Mouse (Mus musculus) kidney, postnatal 0 days (tissue): ENCODE results near the gene Gtpbp1. TPM values are rescaled to one million over a fixed set of nuclear protein-coding genes. Genes with fewer than 3 reads are reported as not detected.
A peak's percentile ranks its signal among the peaks of the same experiment; 100 is the strongest.

Experiments
- ATAC-seq: fragments of 200-750 bp; cut with Nextera tagmentation; replicated peaks from 2 replicates; pipeline ENCODE4 v1.8.0; 2017; ENCODE audit warnings: low read depth, moderate number of reproducible peaks, moderate TSS enrichment, moderate library complexity; ENCODE audit not compliant: low FRiP score
- DNase-seq: peaks from one replicate; pipeline ENCODE4 v3.0.0-alpha.2; 2016; ENCODE audit warnings: low spot score
- H3K27ac ChIP-seq: fragments of 300-500 bp; sonication (generic); 2 replicates; pipeline ENCODE4 v1.5.1; 2014; ENCODE audit warnings: mild to moderate bottlenecking
- H3K27me3 ChIP-seq: fragments of 300-500 bp; sonication (generic); 2 replicates; pipeline ENCODE4 v1.6.1; 2014; ENCODE audit warnings: low read length, mixed read lengths; ENCODE audit not compliant: insufficient read depth
- H3K36me3 ChIP-seq: fragments of 300-500 bp; sonication (generic); 2 replicates; pipeline ENCODE4 v1.6.1; 2014; ENCODE audit warnings: low read length, mixed read lengths; ENCODE audit not compliant: insufficient read depth
- H3K4me1 ChIP-seq: fragments of 300-500 bp; sonication (generic); replicated peaks from 2 replicates; pipeline ENCODE4 v1.6.1; 2014; ENCODE audit warnings: antibody characterized with exemption, low read length, mixed read lengths; ENCODE audit not compliant: insufficient read depth
- H3K4me2 ChIP-seq: fragments of 300-500 bp; sonication (generic); 2 replicates; pipeline ENCODE4 v1.6.1; 2014; ENCODE audit warnings: mild to moderate bottlenecking, low read length, moderate library complexity, mixed read lengths
- H3K4me3 ChIP-seq: fragments of 300-500 bp; sonication (generic); replicated peaks from 2 replicates; pipeline ENCODE4 v1.5.1; 2014; ENCODE audit warnings: low read depth, low read length
- H3K9ac ChIP-seq: fragments of 300-500 bp; sonication (generic); 2 replicates; pipeline ENCODE4 v1.6.1; 2014; ENCODE audit warnings: low read depth, low read length
- H3K9me3 ChIP-seq: fragments of 300-500 bp; sonication (generic); replicated peaks from 2 replicates; pipeline ENCODE4 v1.6.1; 2016; ENCODE audit warnings: low read length, inconsistent platforms, mixed read lengths
- CTCF ChIP-seq: IDR thresholded peaks from 2 replicates; pipeline ENCODE4 v1.5.1; 2016; ENCODE audit warnings: antibody characterized with exemption, low read depth, mild to moderate bottlenecking, moderate library complexity
- WGBS: fragments of 180-500 bp; shearing (Covaris S2); extraction: QIAGEN DNeasy Blood & Tissue Kit; methylation state at CpG from one replicate; pipeline ENCODE4 v1.1.7; 2014; 5-methylcytosine and 5-hydroxymethylcytosine counted together
- polyA plus RNA-seq: library from polyadenylated mRNA; unstranded; fragments of >200 nt; fragmentation: Nextera tagmentation; extraction: Ambion mirVana; gene quantifications from 2 replicates; pipeline ENCODE4 v1.2.1, GENCODE M21; 2015

Gene Gtpbp1
- polyA plus RNA-seq, 1 experiment from 2014 or later, result 24.3 TPM

DNA sequence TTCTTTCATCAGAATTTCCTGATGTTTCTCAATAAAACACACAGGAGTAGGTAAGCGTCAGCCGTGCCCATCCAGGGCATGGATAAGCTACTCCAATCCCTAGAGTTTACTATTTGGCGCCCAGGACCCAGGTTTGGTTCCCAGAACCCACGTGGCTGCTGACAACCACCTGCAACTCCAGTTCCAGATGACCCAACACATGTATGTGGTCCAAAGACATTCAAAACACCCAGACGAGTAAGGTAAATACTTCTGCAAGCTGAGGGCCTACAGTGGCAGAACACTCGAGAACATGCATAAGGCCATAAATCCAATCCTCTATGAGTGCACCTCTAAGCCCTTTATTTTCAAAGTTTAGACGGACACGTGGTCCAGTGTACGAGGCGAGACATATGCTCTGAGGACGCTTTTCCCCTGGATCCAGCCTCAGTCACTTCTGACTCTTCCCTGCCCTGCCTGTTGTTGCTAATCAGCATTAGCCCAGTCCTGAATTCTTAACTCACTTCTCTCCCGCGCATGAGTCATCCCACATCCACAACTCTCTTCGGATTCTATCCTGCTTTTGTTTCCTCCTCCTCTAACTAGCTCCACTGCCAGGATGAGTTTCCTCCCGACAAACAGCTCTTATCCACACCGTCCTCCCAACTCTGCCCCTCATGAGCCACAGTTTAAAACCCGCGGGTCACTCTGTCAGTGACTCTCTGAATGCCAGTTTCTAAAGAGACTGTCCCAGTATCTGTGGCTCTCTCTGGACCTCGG lies 6.8 kb upstream of the Gtpbp1 start:
- no peaks in the 10 kb centered on the region for H3K27me3 ChIP-seq
- no peak for DNase-seq
- 55% methylated on average over 19 of the region's 19 CpGs for WGBS
- no peaks in the 10 kb centered on the region for H3K36me3 ChIP-seq
- ATAC-seq, result no peak
- no peak overlapping the region for H3K9ac ChIP-seq
- peak overlapping the region; percentile 78 for H3K4me2 ChIP-seq
- H3K27ac ChIP-seq, result no peak overlapping the region
- H3K4me1 ChIP-seq, result peaks cover 39% of the 10 kb centered on the region
- TF ChIP-seq CTCF, result no peak
- no peaks in the 10 kb centered on the region for H3K9me3 ChIP-seq
- H3K4me3 ChIP-seq, result peak overlapping the region; percentile 88

- H3K4me2 ChIP-seq, result peak overlapping the region; percentile 78
Measured at GRCm38 (mm10) chr15:79684616-79685015, 6.0 kb upstream of the Gtpbp1 start.

DNA sequence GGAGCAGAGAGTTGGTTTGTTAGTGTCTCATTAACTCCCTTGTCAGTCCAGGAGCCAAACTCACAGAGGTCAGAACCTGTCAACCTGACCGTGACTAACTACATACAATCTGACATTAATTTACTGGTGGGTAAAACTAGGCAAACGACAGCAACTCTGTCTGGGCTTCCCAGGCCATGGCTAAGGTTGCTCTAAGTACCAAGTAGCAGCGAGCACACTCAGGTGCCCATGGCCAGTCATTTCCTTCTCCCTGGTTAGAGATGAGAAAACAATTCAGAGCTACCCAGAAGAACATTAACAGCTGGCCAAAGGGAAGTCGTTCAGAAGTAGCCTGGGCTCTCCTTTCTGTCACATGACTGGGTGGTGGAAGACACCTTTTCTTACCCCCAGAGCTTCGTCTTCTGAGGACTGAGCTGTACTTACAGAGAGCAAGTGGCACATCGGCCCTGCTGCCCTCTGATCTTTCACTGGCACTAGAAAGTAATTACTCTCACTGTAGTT lies 5.5 kb upstream of the Gtpbp1 start:
- no peak for TF ChIP-seq CTCF
- peak; percentile 61 for DNase-seq
- Histone ChIP-seq H3K36me3 (no peaks in the 10 kb centered on the region), H3K4me1 (peaks cover 43% of the 10 kb centered on the region), H3K4me2 (peak overlapping the region; percentile 78), H3K9me3 (no peaks in the 10 kb centered on the region), H3K27me3 (no peaks in the 10 kb centered on the region), H3K9ac (peak overlapping the region; percentile 92; the same call in 1 of the 2 replicates), H3K27ac (peak overlapping the region; percentile 70), H3K4me3 (peak overlapping the region; percentile 88)
- ATAC-seq, result peak; percentile 37; the same call in 1 of the 2 replicates
- 10% methylated on average over 6 of the region's 6 CpGs for WGBS

More at GRCm38 (mm10) chr15:79684616-79685015, 6.0 kb upstream of the Gtpbp1 start:
- H3K4me1 ChIP-seq, result peaks cover 41% of the 10 kb centered on the region
- no peaks in the 10 kb centered on the region for H3K36me3 ChIP-seq
- peak overlapping the region; percentile 88 for H3K4me3 ChIP-seq
- no peak overlapping the region for H3K27ac ChIP-seq
- H3K9ac ChIP-seq, result no peak overlapping the region; the same call in 1 of the 2 replicates
- TF ChIP-seq CTCF, result no peak
- ATAC-seq, result no peak
- no peaks in the 10 kb centered on the region for H3K9me3 ChIP-seq
- no peak for DNase-seq
- H3K27me3 ChIP-seq, result no peaks in the 10 kb centered on the region
- WGBS, result 73% methylated on average over 6 of the region's 6 CpGs

- H3K27me3 ChIP-seq, result no peaks in the 10 kb centered on the region
- peaks cover 43% of the 10 kb centered on the region for H3K4me1 ChIP-seq
- TF ChIP-seq CTCF, result no peak
- peak overlapping the region; percentile 78 for H3K4me2 ChIP-seq
- H3K27ac ChIP-seq, result 0 out of 2 replicates have a peak overlapping the region, but pooled peaks have one; percentile 70
- DNase-seq, result no peak
- H3K4me3 ChIP-seq, result peak overlapping the region; percentile 88
- no peaks in the 10 kb centered on the region for H3K9me3 ChIP-seq
- H3K9ac ChIP-seq, result peak overlapping the region; percentile 92
- no peak for ATAC-seq
- 15% methylated on average over 15 of the region's 15 CpGs for WGBS
- H3K36me3 ChIP-seq, result no peaks in the 10 kb centered on the region
Measured at GRCm38 (mm10) chr15:79686046-79686869, 4.4 kb upstream of the Gtpbp1 start.

DNA sequence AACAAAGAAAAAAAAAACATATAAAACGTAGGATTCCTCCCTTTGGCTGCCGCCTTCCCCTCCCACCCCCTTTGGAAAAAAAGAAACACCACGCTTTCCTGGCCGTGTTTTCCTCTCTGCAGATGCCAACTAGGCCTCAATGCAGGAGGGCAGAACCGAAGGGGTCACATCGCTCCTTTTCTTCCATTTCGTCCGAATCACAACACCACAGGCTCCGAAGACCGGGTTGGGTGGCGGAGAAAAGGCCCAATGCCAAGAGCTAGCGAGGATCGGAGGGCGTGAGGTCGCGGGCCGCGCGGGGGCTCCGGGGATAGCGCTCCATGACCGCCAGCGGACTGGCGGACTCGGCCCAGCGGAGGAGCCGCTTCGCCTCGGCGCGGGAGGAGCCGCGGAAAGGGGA lies 3.5 kb upstream of the Gtpbp1 start:
- no peaks in the 10 kb centered on the region for H3K27me3 ChIP-seq
- ATAC-seq (no peak), DNase-seq (peak; percentile 58)
- WGBS, result under 1% methylated on average over 31 of the region's 33 CpGs
- peak overlapping the region; percentile 88 for H3K4me3 ChIP-seq
- H3K4me2 ChIP-seq, result peak overlapping the region; percentile 78
- peak overlapping the region; percentile 92 for H3K9ac ChIP-seq
- no peaks in the 10 kb centered on the region for H3K9me3 ChIP-seq
- TF ChIP-seq CTCF, result no peak
- H3K36me3 ChIP-seq, result no peaks in the 10 kb centered on the region
- H3K4me1 ChIP-seq, result peaks cover 48% of the 10 kb centered on the region
- peak overlapping the region; percentile 89 for H3K27ac ChIP-seq

- peak; percentile 95 for DNase-seq
- H3K27me3 ChIP-seq, result no peaks in the 10 kb centered on the region
- H3K9ac ChIP-seq, result peak within 1 kb of the TSS; percentile 92
- H3K4me2 ChIP-seq, result peak within 1 kb of the TSS; percentile 78
- ATAC-seq, result peak; percentile 71
- H3K36me3 ChIP-seq, result no peaks in the 10 kb centered on the region
- no peak for TF ChIP-seq CTCF
- no peaks in the 10 kb centered on the region for H3K9me3 ChIP-seq
- H3K4me3 ChIP-seq, result peak within 1 kb of the TSS; percentile 88
- H3K4me1 ChIP-seq, result peaks cover 48% of the 10 kb centered on the region
- under 1% methylated on average over 72 of the region's 72 CpGs for WGBS
- peak within 1 kb of the TSS; percentile 89 for H3K27ac ChIP-seq
Measured at GRCm38 (mm10) chr15:79687646-79688267, 2.9 kb upstream of the Gtpbp1 start, which contains the start of gene Josd1. Gene Josd1 (minus strand): TSS chr15:79687919.
